Mouse (Mus musculus) gonadal fat pad, adult 2 months (tissue): ENCODE data around the gene Ush1c. TPM values are rescaled to one million over a fixed set of nuclear protein-coding genes. Genes with fewer than 3 reads are reported as not detected.

Source experiments
- polyA plus RNA-seq: library from polyadenylated mRNA; depleted of rRNA; stranded (reverse); fragments of >200 nt; gene quantifications from 2 replicates; pipeline ENCODE4 v1.2.3, GENCODE M21; 2012; rRNA removed

Gene Ush1c
- polyA plus RNA-seq, 1 experiment, result 0.85 TPM

Other genes starting within 250 kb of the Ush1c start
- gene Abcc6, start 208.2 kb downstream of the Ush1c start, polyA plus RNA-seq, result 0.14 and 0.38 TPM in 2 replicates
- 53.8 and 59.7 TPM in 2 replicates for gene Nomo1, start 204.8 kb downstream of the Ush1c start, polyA plus RNA-seq
- 16.5 and 18.0 TPM in 2 replicates for gene Kcnj11, start 137.7 kb downstream of the Ush1c start, polyA plus RNA-seq
- 2.8 and 7.4 TPM in 2 replicates for gene Abcc8, start 58.5 kb downstream of the Ush1c start, polyA plus RNA-seq
- gene Otog, start 2.5 kb upstream of the Ush1c start, polyA plus RNA-seq, result 0.01 TPM in 1 of 2 replicates, not detected in the other
- gene Myod1, start 138.0 kb upstream of the Ush1c start, polyA plus RNA-seq, result not detected in 2 replicates
- gene Kcnc1, start 158.0 kb upstream of the Ush1c start, polyA plus RNA-seq, result 0.77 and 1.3 TPM in 2 replicates